Mouse (Mus musculus) layer of hippocampus, adult 2 months (tissue): ENCODE measurements around the gene Brpf3. TPM values are rescaled to one million over a fixed set of nuclear protein-coding genes. Genes with fewer than 3 reads are reported as not detected.
A peak's percentile ranks its signal among the peaks of the same experiment; 100 is the strongest.
"Not testable (repeated sequence)": the region's sequence is repeated elsewhere in the genome, so short reads cannot be mapped to it uniquely, and the experiment has no call there.

Source experiments
- DNase-seq, 2 experiments: peaks; one replicate each; pipeline ENCODE4 v3.0.0; 2022; ENCODE audit warnings: low spot score in 2 of 2
- H3K27ac ChIP-seq: fragments of 200-600 bp; 2 replicates; pipeline ENCODE4 v1.8.1; 2022
- H3K4me3 ChIP-seq: fragments of 200-600 bp; 2 replicates; pipeline ENCODE4 v1.8.1; 2022; ENCODE audit warnings: mild to moderate bottlenecking
- CTCF ChIP-seq: fragments of 200-600 bp; conservative IDR thresholded peaks from 2 replicates; pipeline ENCODE4 v1.8.1; 2022; ENCODE audit warnings: antibody characterized with exemption, mild to moderate bottlenecking, moderate library complexity
- total RNA-seq, 2 experiments: library from RNA; stranded (reverse); gene quantifications; 2 replicates each; pipeline ENCODE4 v1.2.3; 2021

Brpf3 gene
- total RNA-seq, 2 experiments from 2014 or later, result 43.4 to 44.8 TPM

DNA sequence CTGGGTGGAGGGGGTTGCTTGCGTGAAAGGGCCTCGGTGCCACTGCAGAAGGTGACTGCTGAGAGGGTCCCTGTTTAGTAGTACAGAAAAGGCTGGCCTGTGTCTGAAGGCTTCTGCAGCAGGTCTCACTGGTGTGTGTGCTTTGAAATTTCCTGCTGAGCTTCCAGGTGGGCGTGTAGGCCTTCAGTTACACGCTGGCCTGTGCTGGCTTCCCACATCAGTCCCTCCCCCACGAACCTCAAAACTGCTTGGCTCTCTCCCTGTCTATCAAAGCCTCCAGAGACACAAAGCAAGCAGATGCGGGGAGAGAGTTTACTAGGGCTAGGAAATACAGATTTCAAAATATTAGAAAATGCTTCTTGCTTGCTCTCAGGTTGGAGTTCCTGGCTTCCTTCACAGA, 24.0 kb downstream of the Brpf3 start:
- peak in 1 of 2 experiments; percentile 34 for DNase-seq
- TF ChIP-seq CTCF, result no peak
- Histone ChIP-seq H3K4me3 (no peak overlapping the region), H3K27ac (no peak overlapping the region)

GRCm38 (mm10) chr17:28825359-28826041, 24.6 kb downstream of the Brpf3 start:
- DNase-seq, result no peak
- Histone ChIP-seq H3K4me3 (no peak overlapping the region), H3K27ac (no peak overlapping the region)
- TF ChIP-seq CTCF, result no peak

DNA sequence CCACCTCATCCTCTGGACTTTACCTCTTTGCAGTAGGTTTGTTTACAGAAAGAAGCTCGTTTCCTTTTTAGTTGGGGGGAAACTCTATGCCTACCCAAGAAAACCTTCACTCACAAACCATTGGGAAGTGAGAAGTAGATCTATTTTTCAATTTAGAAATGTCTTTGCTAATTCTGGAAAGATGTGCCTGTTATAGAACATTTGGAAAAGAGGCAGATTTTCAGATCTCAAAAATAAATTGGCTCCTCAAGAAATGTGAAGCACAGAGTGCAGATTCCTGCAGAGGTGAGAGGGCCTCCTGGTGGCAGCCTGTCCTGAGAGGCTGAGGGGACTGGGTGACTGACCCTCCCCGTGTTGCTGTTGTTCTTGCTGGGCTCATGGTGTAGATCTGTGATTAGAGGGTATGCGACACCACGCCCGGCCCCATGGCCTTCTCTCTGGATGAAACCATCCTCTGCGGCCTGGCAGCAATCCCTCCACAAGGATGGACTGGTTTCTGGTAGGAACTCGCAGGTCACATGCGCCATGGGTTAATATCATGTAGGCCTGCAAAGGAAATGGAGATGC, 26.9 kb downstream of the Brpf3 start:
- no peak for DNase-seq
- H3K27ac ChIP-seq, result 0 out of 2 replicates have a peak overlapping the region, but pooled peaks have one; percentile 14
- no peak; the same call in 1 of the 2 replicates for TF ChIP-seq CTCF
- H3K4me3 ChIP-seq, result no peak overlapping the region

- Histone ChIP-seq H3K4me3 (no peak overlapping the region), H3K27ac (no peak overlapping the region)
- no peak for TF ChIP-seq CTCF
- DNase-seq, result no peak
Measured at GRCm38 (mm10) chr17:28829120-28829519, 28.2 kb downstream of the Brpf3 start.

DNA sequence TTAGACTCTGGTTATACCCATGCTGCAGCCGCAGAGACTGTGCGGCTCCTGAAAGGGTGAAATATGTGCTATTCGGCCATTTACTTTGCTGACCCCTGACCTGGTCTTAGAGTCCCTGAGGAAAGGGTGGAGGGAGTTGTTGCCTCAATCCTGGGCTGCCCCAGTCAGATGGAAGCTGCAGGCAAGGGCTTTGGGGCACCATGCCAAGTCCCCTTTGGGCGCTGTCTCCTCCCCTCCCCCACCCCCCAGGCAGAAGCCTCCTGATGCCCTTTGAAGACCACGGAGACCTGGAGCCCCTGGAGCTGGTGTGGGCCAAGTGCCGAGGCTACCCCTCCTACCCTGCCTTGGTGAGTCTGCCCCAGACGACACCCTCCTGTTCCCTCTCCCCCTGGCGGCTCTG, 30.2 kb downstream of the Brpf3 start:
- no peak for TF ChIP-seq CTCF
- DNase-seq, result no peak

DNA sequence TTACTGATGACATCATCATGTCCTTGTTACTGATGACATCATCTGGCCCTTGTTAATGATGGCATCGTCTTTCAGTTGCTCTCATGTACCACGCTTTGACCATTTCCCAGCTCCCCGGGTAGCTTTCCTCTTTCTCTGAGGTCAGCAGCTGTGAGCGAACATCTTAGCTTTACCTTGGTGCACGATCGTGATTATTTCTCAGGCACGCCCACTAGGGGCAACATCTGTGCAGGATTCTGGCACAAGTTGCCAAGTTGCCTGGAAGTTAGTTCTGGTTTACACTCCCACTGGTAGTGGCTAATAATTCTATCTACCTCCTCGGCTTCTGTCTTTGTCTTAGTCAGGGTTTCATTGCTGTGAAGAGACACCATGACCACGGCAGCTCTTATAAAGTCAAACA, 31.1 kb downstream of the Brpf3 start:
- H3K4me3 ChIP-seq, result no peak overlapping the region
- TF ChIP-seq CTCF, result no peak
- no peak for DNase-seq
- no peak overlapping the region for H3K27ac ChIP-seq

More for the DNA sequence above, 30.2 kb downstream of the Brpf3 start:
- Histone ChIP-seq H3K27ac (no peak overlapping the region), H3K4me3 (no peak overlapping the region)

DNA sequence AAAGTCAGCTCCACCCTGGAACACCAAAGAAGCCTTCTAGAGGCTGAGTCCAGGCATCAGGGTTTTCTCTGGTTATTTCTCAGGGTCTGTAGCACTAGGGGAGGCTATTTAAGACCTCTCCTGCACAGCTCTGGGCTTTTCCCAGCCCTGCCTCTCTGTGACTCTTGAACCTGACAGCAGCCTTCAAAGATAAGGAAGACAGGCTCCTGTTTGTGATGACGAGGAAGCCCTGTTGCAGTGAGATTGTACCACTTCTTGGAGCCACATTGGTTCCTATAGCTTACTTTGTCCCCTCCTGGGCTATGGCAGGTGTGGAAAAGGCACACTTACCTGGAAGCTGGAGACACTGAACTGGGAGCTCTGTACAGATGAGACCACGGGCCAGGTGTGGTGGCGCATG, 32.0 kb downstream of the Brpf3 start:
- no peak for TF ChIP-seq CTCF
- DNase-seq, result no peak
- H3K4me3 ChIP-seq, result no peak overlapping the region
- H3K27ac ChIP-seq, result no peak overlapping the region

GRCm38 (mm10) chr17:28834676-28835075, 33.8 kb downstream of the Brpf3 start:
- Histone ChIP-seq H3K27ac (no peak overlapping the region), H3K4me3 (no peak overlapping the region)
- peak; percentile 29 for TF ChIP-seq CTCF
- no peak for DNase-seq

- no peak for TF ChIP-seq CTCF
- Histone ChIP-seq H3K27ac (no peak overlapping the region), H3K4me3 (no peak overlapping the region)
- no peak for DNase-seq
Measured at GRCm38 (mm10) chr17:28837840-28838239, 37.0 kb downstream of the Brpf3 start.

DNA sequence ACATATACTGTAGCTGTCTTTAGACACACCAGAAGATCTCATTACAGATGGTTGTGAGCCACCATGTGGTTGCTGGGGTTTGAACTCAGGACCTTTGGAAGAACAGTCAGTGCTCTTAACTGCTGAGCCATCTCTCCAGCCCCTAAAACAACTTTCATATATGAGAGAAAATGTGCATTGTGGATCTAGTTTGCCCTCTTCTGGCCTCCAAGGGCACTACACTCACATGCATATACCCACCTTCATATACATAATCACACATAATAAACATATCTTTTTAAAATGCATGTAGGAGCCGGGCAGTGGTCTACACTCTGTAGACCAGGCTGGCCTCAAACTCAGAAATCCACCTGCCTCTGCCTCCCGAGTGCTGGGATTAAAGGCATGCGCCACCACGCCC, 41.1 kb downstream of the Brpf3 start:
- not testable (repeated sequence) for DNase-seq, H3K4me3 ChIP-seq, H3K27ac ChIP-seq
- peak; percentile 28 for TF ChIP-seq CTCF

DNA sequence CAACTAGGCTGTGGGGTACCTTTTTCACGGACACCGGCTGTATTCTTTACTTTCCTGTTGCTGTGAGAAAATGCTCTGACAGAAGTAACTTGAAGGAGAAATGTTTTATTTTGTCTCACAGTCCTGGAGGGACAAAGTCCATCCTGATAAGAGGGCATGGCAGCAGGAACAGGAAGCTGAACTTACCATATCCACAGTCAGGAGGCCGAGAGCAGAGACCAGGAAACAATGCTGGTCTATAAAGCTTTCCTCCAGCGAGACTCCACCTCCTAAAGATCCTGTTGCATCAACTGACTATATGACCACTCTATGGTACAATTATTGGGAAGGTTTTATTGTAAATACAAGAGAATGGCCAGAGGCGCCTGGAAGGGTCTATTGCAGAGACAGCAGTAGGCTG, 42.8 kb downstream of the Brpf3 start:
- no peak for DNase-seq
- Histone ChIP-seq H3K27ac (no peak overlapping the region), H3K4me3 (no peak overlapping the region)
- TF ChIP-seq CTCF, result no peak

- peak in 1 of 2 experiments; percentile 22 for DNase-seq
- TF ChIP-seq CTCF, result no peak
- Histone ChIP-seq H3K27ac (no peak overlapping the region), H3K4me3 (no peak overlapping the region)
Measured at GRCm38 (mm10) chr17:28846974-28847617, 46.2 kb downstream of the Brpf3 start.

GRCm38 (mm10) chr17:28850511-28850910, 49.6 kb downstream of the Brpf3 start:
- no peak for DNase-seq
- no peak overlapping the region for H3K27ac ChIP-seq
- H3K4me3 ChIP-seq, result no peak overlapping the region
- no peak for TF ChIP-seq CTCF

- DNase-seq, result no peak
- no peak overlapping the region for H3K27ac ChIP-seq
- no peak overlapping the region for H3K4me3 ChIP-seq
- TF ChIP-seq CTCF, result no peak
Measured at GRCm38 (mm10) chr17:28854377-28854776, 53.5 kb downstream of the Brpf3 start.
